Mouse (Mus musculus): ENCODE data around the gene Ets2. TPM values are rescaled to one million over a fixed set of nuclear protein-coding genes. Genes with fewer than 3 reads are reported as not detected.

Ets2 gene
- 10 to 100 TPM; 69.6 to 93.3 TPM for total RNA-seq (2021)
- long read RNA-seq, experiment 1, transcript Ets2-201 (10 exons, 3,890 nt): major isoform, 41 of 58 reads
- long read RNA-seq, experiment 1, transcript Ets2-205 (1 exons, 3,312 nt): minor isoform, 9 of 58 reads
- long read RNA-seq, experiment 1, partial matches to known transcripts: 6 of 58 reads
- long read RNA-seq, experiment 1, other reads (novel, unspliced or antisense): 2 of 58 reads
- long read RNA-seq, experiment 2, transcript Ets2-201 (10 exons, 3,890 nt): major isoform, 6 of 13 reads
- long read RNA-seq, experiment 2, transcript Ets2-205 (1 exons, 3,312 nt): minor isoform, 5 of 13 reads
- long read RNA-seq, experiment 2, partial matches to known transcripts: 0 of 13 reads
- long read RNA-seq, experiment 2, other reads (novel, unspliced or antisense): 1 of 13 reads

GRCm38 (mm10) chr16:95701802-95702561, at the start of gene Ets2:
TSS of gene Ets2 (plus strand) at chr16:95702075.
- DNase-seq: peak; percentile 93

GRCm38 (mm10) chr16:95654204-95654611, 47.7 kb upstream of the Ets2 start:
- no peak for DNase-seq

- DNase-seq: no peak
These were observed 45.3 kb upstream of the Ets2 start for GRCm38 (mm10) chr16:95656535-95656934.

- DNase-seq: no peak
These were observed 44.7 kb upstream of the Ets2 start for GRCm38 (mm10) chr16:95657187-95657586.

- DNase-seq: no peak
These were observed 44.1 kb upstream of the Ets2 start for GRCm38 (mm10) chr16:95657756-95658155.

- peak; percentile 75 for DNase-seq
These were observed 42.9 kb upstream of the Ets2 start for GRCm38 (mm10) chr16:95658836-95659430.

- peak; percentile 22 for DNase-seq
These were observed 42.4 kb upstream of the Ets2 start for GRCm38 (mm10) chr16:95659461-95659860.

GRCm38 (mm10) chr16:95660909-95661308, 41.0 kb upstream of the Ets2 start:
- no peak for DNase-seq

GRCm38 (mm10) chr16:95665472-95666131, 36.3 kb upstream of the Ets2 start:
- no peak for DNase-seq

GRCm38 (mm10) chr16:95666288-95666687, 35.6 kb upstream of the Ets2 start:
- DNase-seq: no peak

GRCm38 (mm10) chr16:95667395-95668150, 34.3 kb upstream of the Ets2 start:
- DNase-seq: no peak

- no peak for DNase-seq
These were observed 33.5 kb upstream of the Ets2 start for GRCm38 (mm10) chr16:95668151-95668993.

GRCm38 (mm10) chr16:95674452-95674921, 27.4 kb upstream of the Ets2 start:
- DNase-seq: no peak

- DNase-seq: peak; percentile 11
These were observed 26.7 kb upstream of the Ets2 start for GRCm38 (mm10) chr16:95675212-95675611.

- DNase-seq: no peak
These were observed 25.2 kb upstream of the Ets2 start for GRCm38 (mm10) chr16:95676668-95677067.

GRCm38 (mm10) chr16:95682431-95682892, 19.4 kb upstream of the Ets2 start:
- peak; percentile 14 for DNase-seq

GRCm38 (mm10) chr16:95685807-95686206, 16.1 kb upstream of the Ets2 start:
- no peak for DNase-seq

- DNase-seq: no peak
These were observed 15.6 kb upstream of the Ets2 start for GRCm38 (mm10) chr16:95686246-95686645.

- no peak for DNase-seq
These were observed 15.0 kb upstream of the Ets2 start for GRCm38 (mm10) chr16:95686901-95687300.

- DNase-seq: no peak
These were observed 13.9 kb upstream of the Ets2 start for GRCm38 (mm10) chr16:95688010-95688409.
